Mouse (Mus musculus) erythroblast, embryonic 14.5 days (primary cell): ENCODE data around the gene Rapgefl1. TPM values are rescaled to one million over a fixed set of nuclear protein-coding genes. Genes with fewer than 3 reads are reported as not detected.

ENCODE experiments used
- H3K27me3 ChIP-seq: 2 replicates; pipeline ENCODE4 v1.6.1; 2012; ENCODE audit warnings: inconsistent platforms; ENCODE audit not compliant: control insufficient read depth
- H3K36me3 ChIP-seq: 2 replicates; pipeline ENCODE4 v1.6.1; 2012; ENCODE audit warnings: mild to moderate bottlenecking, inconsistent platforms; ENCODE audit not compliant: control insufficient read depth
- H3K4me1 ChIP-seq: 2 replicates; pipeline ENCODE4 v1.6.1; 2012; ENCODE audit warnings: inconsistent platforms; ENCODE audit not compliant: control insufficient read depth
- H3K4me3 ChIP-seq: replicated peaks from 2 replicates; pipeline ENCODE3; 2012; ENCODE audit warnings: moderate library complexity, mild to moderate bottlenecking, inconsistent platforms
- H3K9me3 ChIP-seq: 2 replicates; pipeline ENCODE4 v1.6.1; 2012; ENCODE audit warnings: low read length, inconsistent platforms, mixed read lengths; ENCODE audit not compliant: control insufficient read depth
- GATA1 ChIP-seq: IDR thresholded peaks from 2 replicates; pipeline ENCODE4 v1.6.1; 2012; ENCODE audit warnings: low read length, inconsistent platforms, mixed read lengths
- TAL1 ChIP-seq: IDR thresholded peaks from 3 replicates; pipeline ENCODE4 v1.6.1; 2012; ENCODE audit warnings: low read length, inconsistent platforms, mixed read lengths
- polyA plus RNA-seq: library from polyadenylated mRNA; stranded (reverse); fragments of >175 nt; gene quantifications from 2 replicates; pipeline ENCODE4 v1.2.3, GENCODE M21; 2012

Rapgefl1 gene
- polyA plus RNA-seq, 1 experiment, result not detected

GRCm38 (mm10) chr11:98792081-98792480, 44.5 kb upstream of the Rapgefl1 start:
- no peaks in the 10 kb centered on the region for H3K9me3 ChIP-seq
- TF ChIP-seq TAL1, result no peak
- no peaks in the 10 kb centered on the region for H3K27me3 ChIP-seq
- no peaks in the 10 kb centered on the region; the same call in 1 of the 2 replicates for H3K36me3 ChIP-seq
- no peak overlapping the region for H3K4me3 ChIP-seq
- peaks cover 71% of the 10 kb centered on the region for H3K4me1 ChIP-seq

- Histone ChIP-seq H3K9me3 (no peaks in the 10 kb centered on the region), H3K4me3 (peak overlapping the region; percentile 85), H3K27me3 (no peaks in the 10 kb centered on the region), H3K36me3 (peaks cover 22% of the 10 kb centered on the region), H3K4me1 (peaks cover 65% of the 10 kb centered on the region)
- TF ChIP-seq GATA1 (no peak), TAL1 (no peak)
Measured at GRCm38 (mm10) chr11:98794469-98795014, 42.0 kb upstream of the Rapgefl1 start.

- H3K27me3 ChIP-seq, result no peaks in the 10 kb centered on the region
- peak within 1 kb of the TSS; percentile 85 for H3K4me3 ChIP-seq
- H3K9me3 ChIP-seq, result no peaks in the 10 kb centered on the region
- H3K36me3 ChIP-seq, result peaks cover 28% of the 10 kb centered on the region
- no peak for TF ChIP-seq TAL1
- H3K4me1 ChIP-seq, result peaks cover 59% of the 10 kb centered on the region
Measured at GRCm38 (mm10) chr11:98795015-98795713, 41.4 kb upstream of the Rapgefl1 start, which contains the start of gene Msl1. Gene Msl1, plus strand, starts transcription at chr11:98795516.

- Histone ChIP-seq H3K9me3 (no peaks in the 10 kb centered on the region), H3K27me3 (no peaks in the 10 kb centered on the region), H3K4me3 (peak overlapping the region; percentile 85), H3K36me3 (peaks cover 35% of the 10 kb centered on the region), H3K4me1 (peaks cover 56% of the 10 kb centered on the region)
- no peak for TF ChIP-seq TAL1
- no peak for TF ChIP-seq GATA1
Measured at GRCm38 (mm10) chr11:98795714-98796514, 40.7 kb upstream of the Rapgefl1 start.

GRCm38 (mm10) chr11:98796515-98797216, 39.9 kb upstream of the Rapgefl1 start:
- no peaks in the 10 kb centered on the region for H3K9me3 ChIP-seq

GRCm38 (mm10) chr11:98797306-98797705, 39.3 kb upstream of the Rapgefl1 start:
- TF ChIP-seq TAL1, result no peak
- no peak for TF ChIP-seq GATA1
- H3K27me3 ChIP-seq, result no peaks in the 10 kb centered on the region
- peak overlapping the region; percentile 85 for H3K4me3 ChIP-seq
- H3K4me1 ChIP-seq, result peaks cover 45% of the 10 kb centered on the region
- H3K36me3 ChIP-seq, result peaks cover 49% of the 10 kb centered on the region
- no peaks in the 10 kb centered on the region for H3K9me3 ChIP-seq

More at GRCm38 (mm10) chr11:98796515-98797216, 39.9 kb upstream of the Rapgefl1 start:
- Histone ChIP-seq H3K4me1 (peaks cover 50% of the 10 kb centered on the region), H3K4me3 (peak overlapping the region; percentile 85), H3K36me3 (peaks cover 43% of the 10 kb centered on the region), H3K27me3 (no peaks in the 10 kb centered on the region)
- TF ChIP-seq TAL1 (no peak), GATA1 (no peak)

- H3K9me3 ChIP-seq, result no peaks in the 10 kb centered on the region
- H3K4me1 ChIP-seq, result peaks cover 41% of the 10 kb centered on the region
- H3K4me3 ChIP-seq, result peak overlapping the region; percentile 85
- no peaks in the 10 kb centered on the region for H3K27me3 ChIP-seq
- H3K36me3 ChIP-seq, result peaks cover 55% of the 10 kb centered on the region
- TF ChIP-seq GATA1, result no peak
- no peak for TF ChIP-seq TAL1
Measured at GRCm38 (mm10) chr11:98797909-98798308, 38.7 kb upstream of the Rapgefl1 start.

- no peak within 1 kb of the TSS for H3K4me3 ChIP-seq
- peaks cover 13% of the 10 kb centered on the region for H3K4me1 ChIP-seq
- H3K9me3 ChIP-seq, result peaks cover 3% of the 10 kb centered on the region
- no peak for TF ChIP-seq GATA1
- no peak for TF ChIP-seq TAL1
- peaks cover 87% of the 10 kb centered on the region for H3K36me3 ChIP-seq
- no peaks in the 10 kb centered on the region for H3K27me3 ChIP-seq
Measured at GRCm38 (mm10) chr11:98804605-98805004, 32.0 kb upstream of the Rapgefl1 start, which contains the start of gene Casc3. Gene Casc3, plus strand, starts transcription at chr11:98804905.

GRCm38 (mm10) chr11:98808417-98808816, 28.2 kb upstream of the Rapgefl1 start:
- TF ChIP-seq TAL1 (no peak), GATA1 (no peak)

More at GRCm38 (mm10) chr11:98808417-98808816, 28.2 kb upstream of the Rapgefl1 start:
- peaks cover 34% of the 10 kb centered on the region for H3K4me1 ChIP-seq
- peaks cover 3% of the 10 kb centered on the region for H3K9me3 ChIP-seq
- H3K36me3 ChIP-seq, result peaks cover 74% of the 10 kb centered on the region
- H3K27me3 ChIP-seq, result no peaks in the 10 kb centered on the region
- H3K4me3 ChIP-seq, result peak overlapping the region; percentile 95
